Mouse (Mus musculus) hindbrain, embryonic 11.5 days (tissue): ENCODE measurements around the gene Cyth3. TPM values are rescaled to one million over a fixed set of nuclear protein-coding genes. Genes with fewer than 3 reads are reported as not detected.

Source experiments
- ATAC-seq: fragments of 200-750 bp; cut with Nextera tagmentation; 2 replicates; pipeline ENCODE4 v1.8.0; 2017; ENCODE audit warnings: mild to moderate bottlenecking, moderate TSS enrichment, moderate library complexity; ENCODE audit not compliant: low FRiP score
- DNase-seq: peaks from one replicate; pipeline ENCODE4 v3.0.0-alpha.2; 2015; ENCODE audit warnings: low spot score
- H3K27ac ChIP-seq: fragments of 300-500 bp; sonication (generic); 2 replicates; pipeline ENCODE4 v1.5.1; 2014; ENCODE audit warnings: mild to moderate bottlenecking, low read depth, low read length
- H3K27me3 ChIP-seq: fragments of 300-500 bp; sonication (generic); 2 replicates; pipeline ENCODE4 v1.6.1; 2014; ENCODE audit warnings: mild to moderate bottlenecking, low read length, moderate library complexity, mixed read lengths; ENCODE audit not compliant: control insufficient read depth, insufficient read depth
- H3K36me3 ChIP-seq: fragments of 300-500 bp; sonication (generic); 2 replicates; pipeline ENCODE4 v1.6.1; 2014; ENCODE audit warnings: mild to moderate bottlenecking, low read length, moderate library complexity, mixed read lengths; ENCODE audit not compliant: control insufficient read depth, insufficient read depth
- H3K4me1 ChIP-seq: fragments of 300-500 bp; sonication (generic); replicated peaks from 2 replicates; pipeline ENCODE4 v1.6.1; 2014; ENCODE audit warnings: low read length, mixed read lengths; ENCODE audit not compliant: control insufficient read depth, insufficient read depth
- H3K4me2 ChIP-seq: fragments of 300-500 bp; sonication (generic); replicated peaks from 2 replicates; pipeline ENCODE4 v1.6.1; 2014; ENCODE audit warnings: mild to moderate bottlenecking, low read depth, low read length
- H3K4me3 ChIP-seq: fragments of 300-500 bp; sonication (generic); 2 replicates; pipeline ENCODE4 v1.5.1; 2014; ENCODE audit warnings: low read depth, low read length
- H3K9ac ChIP-seq: fragments of 300-500 bp; sonication (generic); 2 replicates; pipeline ENCODE4 v1.6.1; 2014; ENCODE audit warnings: low read depth, low read length
- H3K9me3 ChIP-seq: fragments of 300-500 bp; sonication (generic); 2 replicates; pipeline ENCODE4 v1.6.1; 2016; ENCODE audit warnings: low read length; ENCODE audit not compliant: control insufficient read depth
- WGBS: fragments of 180-500 bp; shearing (Covaris S2); extraction: QIAGEN DNeasy Blood & Tissue Kit; methylation state at CpG from one replicate; pipeline ENCODE4 v1.1.7; 2014; 5-methylcytosine and 5-hydroxymethylcytosine counted together
- polyA plus RNA-seq: library from polyadenylated mRNA; unstranded; fragments of >200 nt; fragmentation: Nextera tagmentation; extraction: Ambion mirVana; gene quantifications from 2 replicates; pipeline ENCODE4 v1.2.1, GENCODE M21; 2014

Cyth3 gene
- polyA plus RNA-seq, 1 experiment from 2014 or later: 30.3 TPM

- 82% methylated on average over 7 of the region's 7 CpGs for WGBS
Observed at GRCm38 (mm10) chr5:143663074-143663687, 40.9 kb downstream of the Cyth3 start.

DNA sequence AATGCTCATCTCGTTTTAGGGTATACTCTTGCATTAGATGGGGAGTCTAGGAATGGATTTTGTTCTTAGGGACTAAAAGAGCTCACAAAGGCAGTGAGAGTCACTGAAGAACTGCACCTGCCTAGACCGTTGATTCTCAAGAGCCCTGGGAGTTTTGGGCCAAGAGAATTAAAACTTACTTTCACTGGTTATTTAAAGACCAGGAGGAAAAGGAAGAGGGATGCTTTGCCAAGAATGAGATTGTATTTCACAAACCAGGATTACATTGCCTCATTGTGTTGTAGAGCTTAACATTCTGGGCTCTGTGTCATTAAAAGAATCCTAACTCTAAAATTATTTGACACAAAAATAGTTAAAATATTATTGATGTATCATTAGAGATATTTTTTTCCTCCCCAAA lies 43.3 kb downstream of the Cyth3 start:
- Histone ChIP-seq H3K36me3 (no peaks in the 10 kb centered on the region), H3K4me3 (no peak overlapping the region), H3K9me3 (no peaks in the 10 kb centered on the region), H3K9ac (no peak overlapping the region), H3K4me1 (no peaks in the 10 kb centered on the region), H3K27ac (no peak overlapping the region), H3K27me3 (no peaks in the 10 kb centered on the region), H3K4me2 (no peak overlapping the region)
- WGBS: 80% methylated on average over 2 of the region's 2 CpGs
- ATAC-seq (no peak), DNase-seq (no peak)

More at GRCm38 (mm10) chr5:143663074-143663687, 40.9 kb downstream of the Cyth3 start:
- Histone ChIP-seq H3K27me3 (no peaks in the 10 kb centered on the region), H3K27ac (no peak overlapping the region), H3K9me3 (no peaks in the 10 kb centered on the region), H3K4me3 (no peak overlapping the region), H3K4me1 (no peaks in the 10 kb centered on the region), H3K36me3 (no peaks in the 10 kb centered on the region), H3K4me2 (no peak overlapping the region), H3K9ac (no peak overlapping the region)
- ATAC-seq: no peak
- no peak for DNase-seq

GRCm38 (mm10) chr5:143666015-143666414 lies 43.8 kb downstream of the Cyth3 start:
- Histone ChIP-seq H3K4me2 (no peak overlapping the region), H3K27me3 (no peaks in the 10 kb centered on the region), H3K27ac (no peak overlapping the region), H3K36me3 (no peaks in the 10 kb centered on the region), H3K9ac (no peak overlapping the region), H3K9me3 (no peaks in the 10 kb centered on the region), H3K4me3 (no peak overlapping the region), H3K4me1 (no peaks in the 10 kb centered on the region)
- WGBS: 100% methylated on average over 1 of the region's 1 CpGs
- ATAC-seq: no peak
- no peak for DNase-seq

DNA sequence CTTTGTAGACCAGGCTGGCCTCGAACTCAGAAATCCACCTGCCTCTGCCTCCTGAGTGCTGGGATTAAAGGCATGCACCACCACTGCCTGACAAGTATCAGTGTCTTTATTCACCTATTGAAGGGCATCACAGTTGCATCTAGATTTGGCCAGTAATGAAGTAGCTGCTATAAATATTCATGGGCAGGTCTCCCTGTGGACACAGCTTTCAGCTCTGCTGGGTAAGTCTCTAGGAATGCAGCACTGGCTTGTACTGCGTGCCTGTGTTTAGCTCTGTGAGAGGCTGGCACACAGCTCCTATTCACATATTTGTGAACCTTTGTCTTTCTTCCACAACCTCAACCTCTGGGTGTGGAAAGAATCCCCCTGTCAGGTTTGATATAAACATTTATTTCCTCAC lies 46.6 kb downstream of the Cyth3 start:
- H3K4me2 ChIP-seq: no peak overlapping the region
- no peak overlapping the region for H3K27ac ChIP-seq
- DNase-seq (no peak), ATAC-seq (no peak)
- WGBS: 58% methylated on average over 2 of the region's 2 CpGs
- no peak overlapping the region for H3K9ac ChIP-seq
- no peaks in the 10 kb centered on the region for H3K36me3 ChIP-seq
- no peaks in the 10 kb centered on the region for H3K4me1 ChIP-seq
- no peaks in the 10 kb centered on the region for H3K27me3 ChIP-seq
- H3K9me3 ChIP-seq: no peaks in the 10 kb centered on the region
- H3K4me3 ChIP-seq: no peak overlapping the region

DNA sequence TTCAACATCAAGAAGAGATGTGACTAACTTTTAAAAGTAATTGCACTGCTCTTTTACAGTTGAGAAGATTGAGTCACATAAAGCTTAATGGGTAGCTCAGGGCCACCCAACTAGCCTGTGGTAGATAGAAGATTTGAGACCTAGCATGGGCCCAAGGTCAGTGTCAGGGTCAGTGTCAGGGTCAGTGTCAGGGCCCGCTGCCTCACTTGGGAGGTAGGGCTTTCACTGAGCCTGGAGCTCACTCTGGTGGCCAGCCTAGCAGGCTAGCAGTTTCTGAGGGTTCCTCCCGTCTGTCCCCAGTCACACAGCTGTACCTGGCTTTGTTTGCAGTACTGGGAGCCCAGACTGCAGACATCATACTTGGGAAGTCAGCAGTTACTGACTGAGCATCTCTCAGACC lies 47.1 kb downstream of the Cyth3 start:
- no peaks in the 10 kb centered on the region for H3K27me3 ChIP-seq
- no peak for ATAC-seq
- H3K9me3 ChIP-seq: no peaks in the 10 kb centered on the region
- H3K4me3 ChIP-seq: no peak overlapping the region
- H3K9ac ChIP-seq: no peak overlapping the region
- 32% methylated on average over 2 of the region's 2 CpGs for WGBS
- no peak overlapping the region for H3K4me2 ChIP-seq
- no peaks in the 10 kb centered on the region for H3K36me3 ChIP-seq
- no peak for DNase-seq
- H3K27ac ChIP-seq: no peak overlapping the region
- H3K4me1 ChIP-seq: no peaks in the 10 kb centered on the region

GRCm38 (mm10) chr5:143669839-143670238 lies 47.6 kb downstream of the Cyth3 start:
- no peak overlapping the region for H3K9ac ChIP-seq
- H3K36me3 ChIP-seq: no peaks in the 10 kb centered on the region
- DNase-seq (no peak), ATAC-seq (no peak)
- no peaks in the 10 kb centered on the region for H3K27me3 ChIP-seq
- H3K4me2 ChIP-seq: no peak overlapping the region
- no peaks in the 10 kb centered on the region for H3K9me3 ChIP-seq
- no peaks in the 10 kb centered on the region for H3K4me1 ChIP-seq
- H3K27ac ChIP-seq: no peak overlapping the region
- H3K4me3 ChIP-seq: no peak overlapping the region
- 85% methylated on average over 2 of the region's 2 CpGs for WGBS

- H3K4me2 ChIP-seq: no peak overlapping the region
- no peaks in the 10 kb centered on the region for H3K36me3 ChIP-seq
- 87% methylated on average over 6 of the region's 6 CpGs for WGBS
- no peak overlapping the region for H3K9ac ChIP-seq
- no peak overlapping the region for H3K27ac ChIP-seq
- H3K9me3 ChIP-seq: no peaks in the 10 kb centered on the region
- H3K27me3 ChIP-seq: no peaks in the 10 kb centered on the region
- H3K4me1 ChIP-seq: no peaks in the 10 kb centered on the region
- H3K4me3 ChIP-seq: no peak overlapping the region
- no peak for DNase-seq
- ATAC-seq: no peak
Observed at GRCm38 (mm10) chr5:143670740-143671415, 48.6 kb downstream of the Cyth3 start.

DNA sequence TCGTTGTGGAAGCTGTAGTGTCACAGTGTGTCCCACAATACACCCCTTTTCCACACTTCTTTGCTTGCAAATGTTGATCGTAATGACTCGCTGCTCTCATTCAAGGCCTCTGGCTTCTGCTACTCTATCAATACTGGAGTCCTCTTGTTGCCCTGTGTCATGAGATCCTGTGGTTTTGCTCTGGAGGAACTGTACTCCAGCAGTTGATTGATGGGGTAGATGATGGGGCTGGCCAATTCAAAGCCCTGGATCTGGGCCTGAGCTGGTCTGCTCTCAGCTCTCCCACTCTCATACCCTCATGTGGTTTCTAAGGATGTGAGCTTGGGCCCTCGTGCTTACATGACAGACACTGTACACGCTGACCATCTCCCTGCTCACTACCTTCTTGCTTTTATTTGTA lies 52.3 kb downstream of the Cyth3 start:
- Histone ChIP-seq H3K4me2 (no peak overlapping the region), H3K4me1 (no peaks in the 10 kb centered on the region), H3K9ac (no peak overlapping the region), H3K27ac (no peak overlapping the region), H3K27me3 (no peaks in the 10 kb centered on the region), H3K9me3 (no peaks in the 10 kb centered on the region), H3K4me3 (no peak overlapping the region), H3K36me3 (no peaks in the 10 kb centered on the region)
- DNase-seq: no peak
- no peak for ATAC-seq
- 73% methylated on average over 5 of the region's 5 CpGs for WGBS
